Mouse (Mus musculus) liver, embryonic 16.5 days (tissue): Measurements from ENCODE around the gene Cacna1e. TPM values are rescaled to one million over a fixed set of nuclear protein-coding genes. Genes with fewer than 3 reads are reported as not detected.

ENCODE experiments used
- ATAC-seq: fragments of 200-750 bp; cut with Nextera tagmentation; 2 replicates; pipeline ENCODE4 v1.8.0; 2017; ENCODE audit warnings: low read depth, mild to moderate bottlenecking, moderate number of reproducible peaks, moderate library complexity
- H3K27ac ChIP-seq: fragments of 300-500 bp; sonication (generic); 2 replicates; pipeline ENCODE4 v1.5.1; 2014; ENCODE audit warnings: mild to moderate bottlenecking, low read length
- H3K27me3 ChIP-seq: fragments of 300-500 bp; sonication (generic); 2 replicates; pipeline ENCODE4 v1.6.1; 2014; ENCODE audit warnings: low read depth, low read length, mixed read lengths; ENCODE audit not compliant: control insufficient read depth, insufficient read depth
- H3K36me3 ChIP-seq: fragments of 300-500 bp; sonication (generic); 2 replicates; pipeline ENCODE4 v1.6.1; 2014; ENCODE audit warnings: mild to moderate bottlenecking; ENCODE audit not compliant: control insufficient read depth, insufficient read depth
- H3K4me1 ChIP-seq: fragments of 300-500 bp; sonication (generic); 2 replicates; pipeline ENCODE4 v1.6.1; 2014; ENCODE audit warnings: low read depth, low read length, mixed read lengths; ENCODE audit not compliant: control insufficient read depth
- H3K4me2 ChIP-seq: fragments of 300-500 bp; sonication (generic); 2 replicates; pipeline ENCODE4 v1.6.1; 2014; ENCODE audit warnings: low read depth, low read length, mixed read lengths
- H3K4me3 ChIP-seq: fragments of 300-500 bp; sonication (generic); 2 replicates; pipeline ENCODE4 v1.5.1; 2014; ENCODE audit warnings: low read depth, mild to moderate bottlenecking, low read length
- H3K9ac ChIP-seq: fragments of 300-500 bp; sonication (generic); 2 replicates; pipeline ENCODE4 v1.6.1; 2014; ENCODE audit warnings: low read depth, low read length
- H3K9me3 ChIP-seq: fragments of 300-500 bp; sonication (generic); replicated peaks from 2 replicates; pipeline ENCODE4 v1.6.1; 2016; ENCODE audit warnings: low read length; ENCODE audit not compliant: control insufficient read depth
- WGBS: fragments of 180-500 bp; shearing (Covaris S2); extraction: QIAGEN DNeasy Blood & Tissue Kit; methylation state at CpG from one replicate; pipeline ENCODE4 v1.1.7; 2014; ENCODE audit not compliant: insufficient replicate concordance; 5-methylcytosine and 5-hydroxymethylcytosine counted together
- polyA plus RNA-seq: library from polyadenylated mRNA; unstranded; fragments of >200 nt; fragmentation: Nextera tagmentation; extraction: Ambion mirVana; gene quantifications from 2 replicates; pipeline ENCODE4 v1.2.1, GENCODE M21; 2015

The Cacna1e gene
- polyA plus RNA-seq = 0.01 and 0.05 TPM in 2 replicates

DNA sequence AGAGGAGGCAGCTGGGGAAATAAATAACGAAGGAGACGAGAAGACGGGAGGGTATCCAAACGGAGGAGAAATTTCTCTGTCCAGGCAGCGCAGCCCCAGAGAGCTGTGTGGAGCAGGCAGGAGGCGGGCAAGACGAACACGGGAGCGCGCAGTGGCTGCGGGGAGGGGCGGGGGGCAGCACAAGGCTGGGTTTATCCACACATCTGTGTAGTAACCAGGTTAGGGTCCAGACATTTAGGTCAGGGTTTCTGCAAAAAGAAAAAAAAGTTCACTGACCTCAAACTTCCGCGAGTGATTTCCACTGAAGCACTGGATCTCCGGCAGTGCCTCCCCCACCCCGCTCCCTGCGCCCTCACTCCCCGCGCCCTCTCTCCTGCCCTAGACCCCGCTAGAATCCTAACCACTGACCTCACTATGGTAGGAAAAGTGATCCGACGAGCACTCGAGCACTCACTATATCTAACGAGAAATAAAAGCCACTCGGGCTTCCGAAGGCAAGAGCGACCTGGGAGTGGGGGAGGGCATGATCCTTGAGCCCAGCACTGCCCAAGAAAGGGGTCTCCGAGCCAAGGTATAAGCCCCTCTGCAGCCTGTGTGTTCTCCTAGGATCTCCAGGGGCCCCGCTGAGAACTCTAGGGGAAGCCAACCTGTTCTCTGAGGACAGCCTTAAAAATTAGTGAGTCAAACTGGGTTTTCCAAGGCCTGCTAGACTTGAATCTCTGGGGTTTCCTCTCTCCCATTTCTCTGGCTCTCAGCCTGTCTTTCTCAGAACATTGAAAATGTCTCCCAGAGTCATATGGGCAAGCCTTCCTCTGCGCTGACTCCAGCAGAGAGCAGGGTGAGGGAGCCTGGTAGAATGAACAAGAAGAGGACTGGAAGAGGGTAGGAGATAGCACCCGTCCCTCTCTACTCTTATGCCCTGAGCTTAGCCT, at the start of gene Cacna1e:
TSS of gene Cacna1e (minus strand) at position 227 of the 932 bp plus-strand sequence.
- Histone ChIP-seq H3K27me3 (peaks cover 20% of the 10 kb centered on the region), H3K9me3 (no peaks in the 10 kb centered on the region), H3K9ac (no peak within 1 kb of the TSS), H3K4me3 (peak within 1 kb of the TSS; percentile 17), H3K4me2 (peak within 1 kb of the TSS; percentile 25), H3K4me1 (no peaks in the 10 kb centered on the region), H3K36me3 (no peaks in the 10 kb centered on the region), H3K27ac (no peak within 1 kb of the TSS)
- 9% methylated on average over 31 of the region's 31 CpGs for WGBS
- ATAC-seq = no peak

DNA sequence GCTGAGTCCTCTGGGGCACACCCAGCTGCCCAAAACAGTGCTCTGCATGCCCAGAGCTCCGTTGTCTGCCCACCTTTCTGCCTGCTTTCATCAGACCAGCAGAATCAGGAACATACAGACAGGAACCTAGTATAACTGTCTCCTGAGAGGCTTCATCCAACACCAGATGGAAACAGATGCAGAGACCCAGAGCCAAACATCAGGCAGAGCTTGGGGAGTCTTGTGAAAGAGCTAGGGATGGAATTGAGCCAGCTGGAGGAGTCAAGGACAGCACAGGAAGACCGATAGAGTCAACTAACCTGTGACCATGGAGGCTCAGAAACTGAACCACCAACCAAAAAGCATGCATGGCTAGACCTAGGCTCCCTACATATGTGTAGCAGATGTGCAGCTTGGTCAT, 34.1 kb upstream of the Cacna1e start:
- H3K36me3 ChIP-seq = no peaks in the 10 kb centered on the region
- H3K9ac ChIP-seq = no peak overlapping the region
- ATAC-seq = no peak
- H3K4me1 ChIP-seq = no peaks in the 10 kb centered on the region
- WGBS = 44% methylated on average over 2 of the region's 2 CpGs
- H3K4me2 ChIP-seq = no peak overlapping the region
- no peaks in the 10 kb centered on the region for H3K27me3 ChIP-seq
- H3K27ac ChIP-seq = no peak overlapping the region
- no peak overlapping the region for H3K4me3 ChIP-seq
- no peaks in the 10 kb centered on the region for H3K9me3 ChIP-seq

DNA sequence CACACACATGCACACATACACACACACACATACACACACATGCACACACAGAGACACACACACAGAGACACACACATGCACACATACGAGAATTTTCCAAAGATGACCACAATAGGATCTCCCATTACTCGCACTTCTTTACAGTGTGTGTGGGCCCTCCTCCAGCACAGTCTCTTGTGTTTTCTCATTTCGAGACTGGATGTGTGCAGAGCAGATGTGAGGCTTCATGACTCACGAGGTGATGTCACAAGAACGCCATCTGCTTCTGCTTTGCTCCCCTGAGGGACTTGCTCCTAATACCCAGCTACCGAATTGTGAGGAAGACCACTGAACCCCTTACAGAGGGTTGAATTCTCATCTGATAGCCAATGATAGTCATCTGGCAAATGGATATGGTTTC, 33.1 kb upstream of the Cacna1e start:
- Histone ChIP-seq H3K9ac (no peak overlapping the region), H3K9me3 (no peaks in the 10 kb centered on the region), H3K27ac (no peak overlapping the region), H3K27me3 (no peaks in the 10 kb centered on the region), H3K4me1 (no peaks in the 10 kb centered on the region), H3K4me3 (no peak overlapping the region), H3K4me2 (no peak overlapping the region), H3K36me3 (no peaks in the 10 kb centered on the region)
- WGBS = 58% methylated on average over 6 of the region's 6 CpGs
- ATAC-seq = no peak

DNA sequence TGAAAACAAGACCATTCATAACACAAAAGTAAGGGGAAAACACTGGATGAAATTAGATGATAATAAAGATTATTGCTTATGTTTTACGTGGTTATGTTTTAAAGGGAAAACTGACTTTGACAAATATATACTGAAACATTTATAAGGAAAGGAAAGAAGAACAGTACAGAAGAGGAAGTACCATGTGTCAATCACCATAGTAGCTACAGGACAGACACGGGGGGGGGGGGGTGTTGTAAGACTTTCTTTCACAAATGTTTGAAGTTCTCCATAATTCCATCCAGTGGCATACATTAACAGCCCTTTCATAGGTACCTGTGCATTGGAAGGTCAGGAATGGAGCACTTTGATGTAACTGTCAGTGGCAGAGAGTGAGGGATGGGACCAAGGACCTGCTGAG, 25.3 kb upstream of the Cacna1e start:
- Histone ChIP-seq H3K27ac (no peak overlapping the region), H3K9me3 (no peaks in the 10 kb centered on the region), H3K36me3 (no peaks in the 10 kb centered on the region), H3K4me2 (no peak overlapping the region), H3K4me3 (no peak overlapping the region), H3K9ac (no peak overlapping the region), H3K4me1 (no peaks in the 10 kb centered on the region), H3K27me3 (no peaks in the 10 kb centered on the region)
- ATAC-seq = no peak
- WGBS = 36% methylated on average over 2 of the region's 2 CpGs

DNA sequence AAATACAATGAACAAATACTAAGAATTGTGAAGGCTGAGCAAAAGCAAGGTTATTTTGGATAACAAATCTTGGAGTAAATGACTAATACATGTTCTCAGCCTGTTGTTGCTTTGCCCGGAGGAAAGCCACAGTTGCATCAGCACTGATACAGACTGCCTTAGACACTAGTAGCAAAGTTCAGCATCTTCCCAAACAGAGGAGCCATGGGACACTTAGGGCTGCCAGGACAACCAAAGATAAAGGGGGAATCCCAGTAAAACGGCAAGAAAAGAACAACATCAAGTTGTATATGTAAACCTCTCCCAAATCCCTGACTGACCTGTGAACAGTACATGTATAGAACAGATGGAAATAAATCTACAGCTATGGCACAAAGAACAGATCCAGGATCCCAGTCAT, 13.1 kb upstream of the Cacna1e start:
- H3K9ac ChIP-seq = no peak overlapping the region
- no peaks in the 10 kb centered on the region for H3K36me3 ChIP-seq
- H3K4me3 ChIP-seq = no peak overlapping the region
- no peak for ATAC-seq
- H3K4me2 ChIP-seq = no peak overlapping the region
- no peaks in the 10 kb centered on the region for H3K4me1 ChIP-seq
- 55% methylated on average over 2 of the region's 2 CpGs for WGBS
- H3K27ac ChIP-seq = no peak overlapping the region
- H3K27me3 ChIP-seq = no peaks in the 10 kb centered on the region
- H3K9me3 ChIP-seq = no peaks in the 10 kb centered on the region

DNA sequence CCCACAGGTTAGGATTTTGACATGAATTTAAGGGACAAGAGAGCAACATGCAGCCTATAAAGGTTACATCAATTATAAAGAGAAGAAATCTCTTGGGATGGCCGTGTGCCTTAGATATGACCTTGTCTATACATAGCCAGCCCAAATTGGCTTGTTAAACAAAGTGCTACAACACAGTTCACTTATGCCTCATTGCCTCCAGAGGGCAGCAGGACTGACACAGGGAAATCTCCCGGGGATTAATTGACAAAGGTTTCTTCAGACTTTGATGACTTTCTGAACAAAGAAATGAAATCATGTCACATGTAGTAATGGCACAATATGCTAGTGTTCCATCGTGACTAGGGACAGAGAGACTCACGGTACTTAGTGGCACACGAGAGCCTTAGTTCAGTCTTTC, 5.9 kb upstream of the Cacna1e start:
- Histone ChIP-seq H3K27ac (no peak overlapping the region), H3K9me3 (no peaks in the 10 kb centered on the region), H3K36me3 (no peaks in the 10 kb centered on the region), H3K4me3 (no peak overlapping the region), H3K4me2 (no peak overlapping the region), H3K4me1 (no peaks in the 10 kb centered on the region), H3K27me3 (no peaks in the 10 kb centered on the region; the same call in 1 of the 2 replicates), H3K9ac (no peak overlapping the region)
- no peak for ATAC-seq
- WGBS = 54% methylated on average over 5 of the region's 5 CpGs

DNA sequence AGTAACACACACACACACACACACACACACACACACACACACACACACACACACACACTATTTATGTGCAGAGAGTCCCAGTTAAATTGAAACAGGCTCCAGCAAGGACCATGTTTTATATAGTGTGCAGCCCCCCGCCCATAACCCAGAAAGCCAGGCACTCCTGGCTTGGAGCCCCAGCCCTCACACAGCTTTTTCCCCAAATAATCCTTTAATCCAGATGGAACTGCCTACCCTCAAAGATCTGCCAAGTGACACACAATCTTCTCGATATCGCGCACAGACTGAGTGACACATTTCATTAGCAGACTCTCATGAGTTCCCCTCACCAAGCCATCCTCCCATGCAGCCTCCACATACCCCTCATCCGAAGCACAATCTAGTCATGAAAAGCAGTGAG, 4.2 kb upstream of the Cacna1e start:
- Histone ChIP-seq H3K27ac (no peak overlapping the region), H3K4me1 (no peaks in the 10 kb centered on the region), H3K9ac (no peak overlapping the region), H3K27me3 (peaks cover 15% of the 10 kb centered on the region), H3K9me3 (no peaks in the 10 kb centered on the region), H3K36me3 (no peaks in the 10 kb centered on the region), H3K4me2 (no peak overlapping the region), H3K4me3 (no peak overlapping the region)
- no peak for ATAC-seq
- WGBS = 73% methylated on average over 5 of the region's 5 CpGs

DNA sequence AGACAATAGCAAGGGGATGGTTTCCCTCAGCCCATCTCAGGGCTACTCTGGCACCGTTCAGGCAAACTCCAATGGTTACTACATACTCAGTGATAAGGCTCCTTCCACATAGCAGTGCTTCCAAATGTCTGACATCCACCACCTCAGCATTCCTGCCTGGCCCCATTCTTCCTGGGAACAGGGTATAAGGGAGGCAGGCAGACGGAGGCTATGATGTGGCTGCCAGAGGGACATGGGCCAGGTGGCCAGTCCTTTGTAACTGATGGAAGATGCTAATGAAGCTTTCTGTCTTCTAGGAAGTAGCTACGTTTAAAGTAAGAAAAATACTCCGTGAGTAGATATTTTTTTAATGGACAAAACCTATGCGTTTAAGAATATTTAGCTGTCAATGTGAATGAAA, 3.7 kb upstream of the Cacna1e start:
- Histone ChIP-seq H3K4me3 (no peak overlapping the region), H3K9ac (no peak overlapping the region), H3K36me3 (no peaks in the 10 kb centered on the region), H3K27ac (no peak overlapping the region), H3K27me3 (peaks cover 19% of the 10 kb centered on the region), H3K4me1 (no peaks in the 10 kb centered on the region), H3K4me2 (no peak overlapping the region), H3K9me3 (no peaks in the 10 kb centered on the region)
- ATAC-seq = no peak
- WGBS = 60% methylated on average over 5 of the region's 5 CpGs

DNA sequence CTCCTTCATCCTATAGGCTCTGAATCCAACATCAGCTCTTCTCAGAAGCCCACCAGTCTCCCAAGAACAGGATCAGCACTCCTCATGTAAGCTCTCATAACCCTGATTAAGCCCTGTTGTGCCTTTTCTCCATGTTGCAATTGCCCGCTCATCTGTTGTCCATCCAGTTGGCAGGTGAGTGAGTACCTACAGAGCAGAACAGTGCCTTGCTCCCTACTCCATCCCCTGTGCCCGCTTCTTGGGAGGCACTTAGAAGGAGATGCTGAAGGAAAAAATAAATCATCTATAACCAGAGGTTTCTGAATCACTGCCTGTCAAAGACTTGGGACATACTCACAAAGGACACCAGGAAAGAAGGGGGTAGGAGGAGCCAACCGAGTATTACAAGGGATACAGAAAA, 3.2 kb upstream of the Cacna1e start:
- H3K4me1 ChIP-seq = no peaks in the 10 kb centered on the region
- H3K4me2 ChIP-seq = no peak overlapping the region
- H3K27ac ChIP-seq = no peak overlapping the region
- no peaks in the 10 kb centered on the region for H3K36me3 ChIP-seq
- no peak overlapping the region for H3K9ac ChIP-seq
- WGBS = 52% methylated on average over 3 of the region's 3 CpGs
- H3K27me3 ChIP-seq = peaks cover 20% of the 10 kb centered on the region
- H3K4me3 ChIP-seq = no peak overlapping the region
- H3K9me3 ChIP-seq = no peaks in the 10 kb centered on the region
- ATAC-seq = no peak
